Mouse (Mus musculus) left cerebral cortex, postnatal 10 days (tissue): Measurements from ENCODE around the gene Cobll1. TPM values are rescaled to one million over a fixed set of nuclear protein-coding genes. Genes with fewer than 3 reads are reported as not detected.

Experiments
- DNase-seq, 2 experiments: peaks; one replicate each; pipeline ENCODE4 v3.0.0; 2021 to 2022; ENCODE audit warnings: low spot score in 2 of 2, mixed read lengths in 1 of 2; ENCODE audit errors: extremely low spot score in 1 of 2
- intact Hi-C: fragments of 180-260 bp; cut with DNase I; formaldehyde crosslinking; loops from one replicate; pipeline ENCODE4 v1.15.1; 2025
- total RNA-seq, 2 experiments: library from RNA; stranded (reverse); gene quantifications; 2 replicates each; pipeline ENCODE4 v1.2.3; 2021

The Cobll1 gene
- total RNA-seq, 2 experiments from 2014 or later = 8.4 to 9.1 TPM

GRCm38 (mm10) chr2:65170693-65171456, 68.3 kb downstream of the Cobll1 start:
- intact Hi-C loops = no loop called here
- no peak for DNase-seq

GRCm38 (mm10) chr2:65170256-65170655, 68.9 kb downstream of the Cobll1 start:
- intact Hi-C loops = no loop called here
- no peak for DNase-seq

GRCm38 (mm10) chr2:65163990-65164389, 75.2 kb downstream of the Cobll1 start:
- intact Hi-C loops = no loop called here

GRCm38 (mm10) chr2:65162625-65163024, 76.6 kb downstream of the Cobll1 start:
- no peak for DNase-seq
- intact Hi-C loops = no loop called here

More at GRCm38 (mm10) chr2:65163990-65164389, 75.2 kb downstream of the Cobll1 start:
- DNase-seq = no peak

GRCm38 (mm10) chr2:65161715-65162114, 77.5 kb downstream of the Cobll1 start:
- intact Hi-C loops = no loop called here

GRCm38 (mm10) chr2:65157981-65158651, 81.1 kb downstream of the Cobll1 start:
- intact Hi-C loops = no loop called here
- DNase-seq = no peak

More at GRCm38 (mm10) chr2:65161715-65162114, 77.5 kb downstream of the Cobll1 start:
- DNase-seq = no peak

- no peak for DNase-seq
- intact Hi-C loops = no loop called here
Observed at GRCm38 (mm10) chr2:65157325-65157724, 81.9 kb downstream of the Cobll1 start.

GRCm38 (mm10) chr2:65148928-65149327, 90.3 kb downstream of the Cobll1 start:
- intact Hi-C loops = loop anchor here (5.0 kb wide), 1 partner anchor 188 kb away; no protein-coding TSS in a partner anchor

GRCm38 (mm10) chr2:65147431-65147830, 91.8 kb downstream of the Cobll1 start:
- DNase-seq = no peak
- intact Hi-C loops = loop anchor here (5.0 kb wide), 1 partner anchor 190 kb away; no protein-coding TSS in a partner anchor

More at GRCm38 (mm10) chr2:65148928-65149327, 90.3 kb downstream of the Cobll1 start:
- no peak for DNase-seq

- peak in 1 of 2 experiments; percentile 34 for DNase-seq
- intact Hi-C loops = loop anchor here (5.0 kb wide), 1 partner anchor 192 kb away; no protein-coding TSS in a partner anchor
Observed at GRCm38 (mm10) chr2:65145421-65146117, 93.6 kb downstream of the Cobll1 start.

GRCm38 (mm10) chr2:65141093-65141661, 98.0 kb downstream of the Cobll1 start:
- no peak for DNase-seq
- intact Hi-C loops = no loop called here

GRCm38 (mm10) chr2:65140330-65140922, 98.8 kb downstream of the Cobll1 start:
- intact Hi-C loops = no loop called here
- no peak for DNase-seq

- no peak for DNase-seq
- intact Hi-C loops = no loop called here
Observed at GRCm38 (mm10) chr2:65139606-65140329, 99.4 kb downstream of the Cobll1 start.

GRCm38 (mm10) chr2:65138992-65139391, 100.2 kb downstream of the Cobll1 start:
- no peak for DNase-seq
- intact Hi-C loops = no loop called here

GRCm38 (mm10) chr2:65126141-65126783, 112.9 kb downstream of the Cobll1 start:
- intact Hi-C loops = no loop called here

GRCm38 (mm10) chr2:65123702-65124101, 115.5 kb downstream of the Cobll1 start:
- no peak for DNase-seq
- intact Hi-C loops = loop anchor here (5.0 kb wide), 1 partner anchor 156 kb away; no protein-coding TSS in a partner anchor

More at GRCm38 (mm10) chr2:65126141-65126783, 112.9 kb downstream of the Cobll1 start:
- no peak for DNase-seq

GRCm38 (mm10) chr2:65121435-65121834, 117.8 kb downstream of the Cobll1 start:
- DNase-seq = peak; percentile 40 to 54
- intact Hi-C loops = loop anchor here (2.0 to 5.0 kb wide), 2 partner anchors 99 to 154 kb away; no protein-coding TSS in a partner anchor
